Mouse (Mus musculus): ENCODE data around the gene Ccdc181.

Gene Ccdc181

DNA sequence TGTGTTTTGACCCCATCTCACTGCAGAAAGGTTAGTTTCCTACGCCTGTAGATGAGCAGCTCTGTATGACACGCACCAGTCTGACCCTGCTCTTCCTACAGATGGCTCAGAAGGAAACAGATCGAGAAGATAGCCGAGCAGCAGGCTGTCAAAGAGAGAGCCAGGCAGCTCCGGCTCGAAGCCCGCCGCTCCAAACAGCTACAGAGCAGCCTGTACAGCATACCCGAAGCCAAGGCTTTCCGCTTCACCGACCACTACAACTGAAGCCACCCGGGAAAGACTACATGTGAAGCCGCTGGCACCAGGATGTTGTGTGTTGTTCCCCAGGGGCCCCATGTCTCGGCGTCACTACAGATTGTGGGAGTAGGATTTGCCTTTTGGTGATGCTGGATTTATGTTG is 12.0 kb downstream of the Ccdc181 start:
- peak; percentile 73 to 77 for DNase-seq

DNA sequence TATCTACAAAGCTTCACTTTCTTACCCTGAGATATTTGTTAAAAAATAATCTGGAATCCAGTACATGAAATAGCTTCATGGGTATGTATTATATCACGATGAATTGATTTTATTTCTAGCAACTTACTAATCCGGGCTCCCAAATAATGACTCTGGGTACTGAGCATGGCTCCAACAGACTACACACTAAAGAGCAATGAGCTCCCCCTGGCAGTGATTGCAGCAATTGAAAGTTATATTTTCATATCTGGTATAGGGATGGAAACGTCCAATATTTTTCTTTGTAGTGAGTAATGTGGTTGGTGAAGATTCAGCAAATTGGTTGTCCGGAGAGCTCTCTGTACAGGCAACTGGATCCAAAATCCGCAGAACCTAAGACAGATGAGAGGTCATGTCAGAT is 16.7 kb downstream of the Ccdc181 start:
- no peak for DNase-seq

DNA sequence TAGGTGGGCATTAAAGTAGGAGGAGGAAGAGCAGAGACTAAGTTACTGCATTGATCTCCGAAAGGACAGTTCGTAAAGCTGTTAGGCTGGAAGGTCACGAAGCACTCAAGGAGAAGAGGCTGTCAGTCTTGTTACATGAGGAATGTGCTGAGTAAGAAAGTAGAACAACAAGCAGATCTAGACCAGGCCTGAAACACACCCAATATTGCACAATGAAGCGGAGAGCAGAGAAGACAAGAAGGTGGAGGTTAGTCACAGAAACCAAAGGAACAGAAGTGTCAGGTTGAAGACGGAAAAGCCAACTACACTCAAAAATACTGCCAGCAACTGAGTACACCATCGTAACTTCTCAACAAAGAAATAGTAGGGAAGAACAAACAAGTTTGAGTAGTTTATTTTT is 18.7 kb downstream of the Ccdc181 start:
- DNase-seq, result no peak

DNA sequence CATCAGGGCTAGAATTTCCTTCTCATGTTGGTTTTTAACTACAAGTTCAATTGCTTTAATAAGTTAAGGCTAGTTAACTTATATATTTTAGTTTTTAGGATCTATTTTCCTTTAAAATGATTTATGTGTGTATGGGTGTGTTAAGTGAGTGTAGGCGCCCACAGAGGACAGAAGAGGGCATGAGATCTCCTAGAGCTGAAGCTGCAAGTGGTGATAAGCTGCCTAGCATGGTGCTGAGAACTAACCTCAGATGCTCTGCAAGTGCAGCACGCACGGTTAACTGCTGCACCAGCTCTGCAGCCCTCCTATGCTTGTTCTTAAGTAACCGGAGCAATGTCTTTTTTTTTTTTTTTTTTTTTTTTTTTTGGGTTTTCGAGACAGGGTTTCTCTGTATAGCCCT is 21.1 kb downstream of the Ccdc181 start:
- DNase-seq, result no peak

DNA sequence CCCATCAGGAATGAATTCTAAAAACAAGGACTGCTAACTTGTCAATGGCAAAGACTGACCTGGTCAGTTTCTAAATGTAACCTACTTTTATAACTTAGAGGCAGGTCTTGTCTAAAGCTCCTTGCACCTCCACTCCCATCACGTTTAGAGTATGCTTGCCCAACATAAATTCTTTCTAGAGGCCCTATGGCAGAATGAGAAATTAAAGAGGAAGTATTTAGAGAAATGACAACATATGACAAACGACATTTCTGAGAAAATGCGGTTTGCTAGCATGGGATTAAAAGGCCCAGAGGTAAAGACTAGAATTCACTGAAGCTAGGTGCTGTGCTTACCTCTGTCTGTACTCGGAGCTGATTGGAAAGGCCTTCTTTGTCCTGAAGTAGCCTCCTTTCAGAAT is 26.6 kb downstream of the Ccdc181 start:
- no peak for DNase-seq

DNA sequence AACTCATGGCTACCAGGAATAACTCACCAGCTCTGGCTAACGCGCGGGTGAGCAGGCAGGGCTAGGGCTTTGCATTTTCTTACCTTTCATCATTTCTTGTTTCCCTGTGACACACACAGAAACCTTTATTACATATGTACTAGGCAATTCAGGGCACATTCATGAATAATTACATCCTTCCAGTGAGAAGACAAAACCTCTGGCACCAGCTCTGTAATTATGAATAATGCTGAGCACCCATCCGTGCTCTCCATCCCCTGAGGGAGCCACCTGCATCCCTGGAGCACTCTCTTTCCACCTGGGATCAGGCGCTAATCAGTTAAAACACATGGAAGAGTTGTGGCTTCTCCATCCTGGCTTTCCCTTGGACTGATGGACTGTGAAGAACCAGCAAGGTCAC is 28.4 kb downstream of the Ccdc181 start, which contains the start of gene Nme7:
Gene Nme7 (plus strand): TSS at position 301 of the 400 bp plus-strand sequence.
- DNase-seq, result no peak

DNA sequence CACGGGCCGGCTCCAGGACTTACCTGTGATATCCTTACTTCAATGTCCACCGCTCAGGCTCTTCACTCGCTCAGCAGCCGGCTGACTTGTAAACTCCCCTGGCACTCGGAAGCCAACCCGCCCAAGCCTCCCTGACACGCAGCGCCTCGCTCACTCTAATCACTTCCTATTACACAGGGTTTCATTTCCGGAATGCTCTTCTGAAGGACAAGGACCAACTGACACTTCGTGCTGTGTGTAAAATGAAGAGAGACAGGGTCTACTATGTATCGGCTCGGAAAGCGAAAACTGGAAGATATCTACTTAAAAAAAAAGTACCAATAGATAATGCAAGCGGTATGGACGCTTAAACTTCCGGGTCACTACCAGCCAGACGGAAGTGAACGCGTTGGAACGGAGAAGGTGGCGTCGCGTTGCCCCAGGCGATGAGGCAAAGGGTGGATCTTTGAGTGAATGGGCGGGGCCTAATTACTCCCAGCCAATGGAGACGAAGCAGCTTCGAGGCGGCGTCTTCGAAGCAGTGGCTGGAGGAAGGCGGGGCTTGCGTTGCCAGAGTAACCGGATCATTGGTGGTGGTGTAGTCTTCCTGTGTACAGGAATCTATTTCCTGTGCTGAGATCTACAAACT is 31.9 kb downstream of the Ccdc181 start, which contains the start of gene Blzf1:
Gene Blzf1 (minus strand): TSS at position 366 of the 628 bp plus-strand sequence.
- peak; percentile 95 to 99 for DNase-seq

DNA sequence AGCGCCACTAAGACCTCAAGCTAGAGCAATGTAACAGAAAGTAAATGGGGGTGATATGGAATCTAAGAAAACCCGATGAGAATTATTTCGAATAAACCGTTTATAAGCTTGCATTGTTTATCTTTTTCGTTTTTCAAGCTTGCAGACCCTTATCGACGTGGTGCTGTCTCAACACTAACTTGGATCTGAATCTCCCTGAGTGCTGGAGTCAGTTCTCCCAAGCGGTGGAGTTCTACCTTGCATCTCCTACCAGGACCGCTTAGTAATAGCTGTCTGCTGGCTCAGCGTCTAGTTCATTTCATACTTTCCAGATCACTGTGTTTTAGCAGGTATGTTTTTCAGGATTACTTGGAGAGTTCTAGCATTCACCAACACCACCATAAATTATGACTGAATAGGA is 32.5 kb downstream of the Ccdc181 start:
- no peak for DNase-seq

DNA sequence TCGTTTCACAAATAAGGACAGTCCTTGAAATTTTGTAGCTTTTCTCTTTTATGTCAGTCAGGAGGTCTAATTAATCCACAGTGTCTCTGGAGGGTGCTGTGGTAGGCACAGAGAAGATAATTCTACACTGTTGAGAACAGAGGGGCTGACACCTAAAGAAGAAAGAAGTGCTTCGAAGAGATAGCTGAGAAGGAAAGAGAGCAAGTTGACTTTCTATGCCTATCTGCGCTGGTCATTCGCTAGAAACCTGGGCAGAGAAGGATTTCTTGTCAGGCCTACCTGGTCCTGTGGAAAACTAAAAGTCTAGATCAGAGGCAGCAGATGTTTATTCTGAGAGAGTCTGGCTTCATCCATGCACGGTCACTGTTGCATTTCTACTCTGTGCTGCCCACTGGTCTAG is 38.7 kb downstream of the Ccdc181 start:
- no peak for DNase-seq

DNA sequence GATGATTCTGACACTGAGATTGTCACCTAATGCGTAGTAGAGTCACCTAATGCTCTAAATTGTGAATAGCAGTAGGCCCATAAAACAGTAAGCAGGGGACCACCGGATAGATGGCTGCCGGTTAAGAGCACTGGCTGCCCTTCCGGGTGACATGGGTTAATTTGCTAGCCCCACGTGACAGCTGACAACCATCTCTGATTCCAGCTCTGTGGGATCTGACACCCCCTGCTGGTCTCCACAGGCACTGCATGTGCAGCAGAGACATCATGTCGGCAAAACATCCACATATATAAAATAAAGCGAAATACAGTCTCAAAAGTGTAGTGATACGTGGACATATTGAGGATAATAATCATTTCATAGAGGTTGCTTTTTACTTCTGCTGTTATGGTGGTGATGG is 39.9 kb downstream of the Ccdc181 start:
- DNase-seq, result peak; percentile 26 to 35

DNA sequence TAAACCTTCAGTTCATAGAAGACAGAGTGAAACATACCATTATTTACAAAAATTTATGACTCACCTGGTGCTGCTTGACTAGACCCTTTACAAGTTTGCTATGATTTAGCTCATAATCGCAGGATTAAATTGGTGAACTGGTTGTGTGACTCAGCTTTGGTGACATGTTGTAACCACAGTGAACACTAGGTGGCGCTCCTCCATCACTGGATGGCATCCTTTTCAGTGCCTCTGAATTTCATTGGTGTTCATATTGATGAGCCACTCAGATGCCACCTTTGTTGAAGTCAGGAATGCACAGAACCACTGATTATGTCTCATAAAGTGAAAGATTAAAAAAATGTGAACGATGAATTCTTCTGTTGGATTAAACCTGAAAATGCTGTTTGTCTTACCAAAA is 41.3 kb downstream of the Ccdc181 start:
- peak; percentile 77 to 83 for DNase-seq

DNA sequence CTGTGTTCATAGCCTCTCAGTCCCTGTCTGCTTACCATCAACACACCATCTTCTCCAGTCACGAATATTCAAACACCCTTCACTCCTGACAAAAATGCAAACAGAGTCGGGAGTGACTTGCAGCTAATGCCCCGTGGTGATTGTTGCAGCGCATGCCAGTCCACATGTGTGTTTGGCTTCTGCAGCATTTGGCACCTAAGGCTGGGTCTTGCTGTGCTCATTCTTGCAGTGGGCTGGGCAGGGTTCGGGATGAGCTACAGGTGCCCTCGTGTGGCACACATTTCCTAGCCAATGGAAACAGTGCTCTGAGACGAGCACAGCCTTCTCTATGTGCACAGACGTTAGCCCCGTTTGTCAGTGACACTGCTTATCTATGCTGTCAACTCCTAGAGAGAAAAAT is 41.9 kb downstream of the Ccdc181 start:
- no peak for DNase-seq

DNA sequence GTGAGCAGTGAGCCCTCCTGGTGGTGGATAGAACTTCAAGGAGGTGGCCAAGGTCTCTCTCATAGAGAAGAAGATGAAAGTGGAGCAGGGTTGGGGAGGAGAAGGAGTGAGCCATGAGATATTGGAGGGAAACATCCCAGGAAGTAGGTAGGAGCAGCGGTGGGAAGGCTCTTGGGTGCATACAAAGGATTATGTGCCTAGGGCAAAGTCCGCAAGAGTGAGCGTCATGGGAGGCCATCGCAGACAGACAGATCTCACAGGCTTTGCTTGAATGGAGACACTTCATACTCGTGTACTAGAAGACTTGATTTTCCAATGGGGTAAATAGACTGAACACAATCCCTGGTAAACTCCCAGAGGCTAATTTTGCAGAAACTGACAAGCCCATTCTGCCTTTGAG is 43.1 kb downstream of the Ccdc181 start:
- no peak for DNase-seq

DNA sequence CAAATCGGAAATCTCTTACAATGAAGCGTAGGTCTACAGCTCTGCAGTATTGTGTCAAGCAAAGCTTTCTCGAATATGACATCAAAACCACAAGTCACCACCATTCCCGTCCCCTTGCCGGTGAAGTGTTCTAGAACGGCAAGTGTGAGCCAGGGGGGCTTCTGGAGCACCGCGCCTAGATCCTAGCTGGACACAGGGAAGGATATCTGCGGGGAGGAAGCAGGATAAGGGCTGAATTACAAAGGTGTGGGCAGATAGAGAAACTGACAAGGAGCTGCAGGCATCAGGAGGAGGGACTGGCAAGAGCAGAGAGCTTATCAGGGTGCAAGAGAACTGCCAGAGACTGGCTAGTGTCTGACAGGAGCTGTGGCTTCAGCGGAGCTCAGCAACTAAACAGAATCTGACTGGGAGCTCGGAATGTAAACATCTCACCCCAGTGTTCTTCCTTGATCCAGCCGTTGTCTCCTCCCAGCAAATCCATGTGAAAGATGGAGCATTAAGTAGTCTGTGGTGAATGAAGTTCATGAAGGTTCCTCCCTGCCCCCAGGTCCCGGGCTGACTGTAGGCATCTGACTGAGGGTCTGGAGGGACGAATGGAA is 44.3 kb downstream of the Ccdc181 start:
- no peak for DNase-seq

DNA sequence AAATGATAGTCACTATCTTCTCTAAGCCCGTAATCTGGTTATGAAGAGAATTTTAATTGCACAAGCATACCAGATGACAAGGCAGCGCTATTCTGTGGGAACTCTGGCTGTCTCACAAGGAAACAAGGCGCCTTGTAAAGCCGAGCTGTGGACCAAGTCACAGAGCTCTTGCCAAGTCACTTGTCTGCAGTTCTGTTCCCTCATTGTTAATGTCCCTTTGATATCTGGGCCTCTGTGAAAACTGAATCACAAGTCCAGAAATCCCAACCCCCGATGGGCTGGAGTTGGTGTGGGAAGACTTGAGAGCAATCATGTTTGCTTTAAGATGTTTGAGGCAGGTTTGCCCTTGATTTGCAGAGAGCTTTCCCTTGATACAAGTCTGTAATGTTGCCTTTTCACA is 45.3 kb downstream of the Ccdc181 start:
- DNase-seq, result no peak

DNA sequence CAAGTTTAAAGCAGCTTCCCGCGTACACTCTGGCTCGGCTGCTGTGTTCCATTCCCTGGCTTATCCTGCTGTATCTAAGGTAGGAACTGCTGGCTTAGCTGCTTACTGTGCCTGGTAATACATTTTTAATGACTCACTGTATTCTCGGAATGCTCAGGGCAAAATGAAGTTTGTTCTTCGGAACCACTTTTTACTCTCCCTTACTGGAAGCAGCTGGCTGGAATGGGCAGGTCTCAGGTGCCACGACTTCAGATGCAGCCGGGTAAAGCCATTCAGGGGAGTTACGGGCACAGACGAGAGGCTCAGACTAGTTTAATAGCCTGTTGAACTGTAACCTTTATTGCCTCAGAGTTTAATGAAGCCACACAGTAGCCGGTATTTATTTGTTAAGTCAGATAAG is 46.0 kb downstream of the Ccdc181 start:
- no peak for DNase-seq

DNA sequence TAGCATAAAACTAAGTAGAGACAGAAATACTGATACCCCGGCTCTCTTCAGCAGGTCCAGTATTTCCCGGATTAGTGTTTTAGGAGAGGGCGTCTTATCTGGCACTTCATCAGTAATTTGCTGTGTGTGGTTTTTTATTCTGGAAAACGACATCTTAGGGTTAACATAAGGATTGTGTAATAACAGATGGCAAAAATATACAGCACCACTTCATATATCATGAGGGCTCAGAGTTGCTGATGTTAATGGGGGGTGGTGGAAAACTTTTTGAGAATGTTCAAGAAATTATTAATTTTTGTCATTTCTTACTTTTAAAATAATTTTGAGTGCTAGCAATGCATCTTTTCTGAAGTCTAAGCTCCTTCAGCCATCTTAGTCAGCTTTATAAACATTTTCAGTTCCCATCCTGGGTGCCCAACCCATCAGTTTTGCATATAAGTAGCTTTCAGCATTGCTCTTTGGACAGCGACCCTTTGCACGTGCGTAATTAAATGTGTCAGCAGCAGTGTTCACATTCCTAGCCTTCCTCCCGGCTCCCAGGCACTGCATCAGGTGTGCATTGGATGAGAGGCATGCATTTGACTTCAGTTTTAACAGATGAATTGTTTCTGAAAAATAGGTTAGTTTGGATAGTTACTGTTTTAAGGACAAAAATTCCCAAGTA is 47.7 kb downstream of the Ccdc181 start:
- no peak for DNase-seq

DNA sequence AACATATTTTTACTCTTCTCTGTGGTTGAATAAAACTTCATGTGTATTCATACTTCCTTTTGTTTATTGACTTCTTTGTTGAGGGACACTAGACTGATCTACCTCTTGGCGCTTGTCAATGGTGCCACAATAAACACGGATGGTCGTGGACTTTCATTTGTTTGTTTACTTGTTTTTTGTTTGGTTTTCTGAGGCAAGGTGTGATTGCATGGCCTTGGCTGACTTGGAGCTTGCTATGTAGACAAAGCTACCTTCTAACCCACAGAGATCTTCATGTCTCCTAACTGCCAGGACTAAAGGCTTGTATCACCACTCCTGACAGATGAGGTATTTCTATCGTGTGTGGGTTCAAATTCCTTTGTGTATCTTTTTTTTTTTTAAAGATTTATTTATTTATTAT is 48.8 kb downstream of the Ccdc181 start:
- no peak for DNase-seq

DNA sequence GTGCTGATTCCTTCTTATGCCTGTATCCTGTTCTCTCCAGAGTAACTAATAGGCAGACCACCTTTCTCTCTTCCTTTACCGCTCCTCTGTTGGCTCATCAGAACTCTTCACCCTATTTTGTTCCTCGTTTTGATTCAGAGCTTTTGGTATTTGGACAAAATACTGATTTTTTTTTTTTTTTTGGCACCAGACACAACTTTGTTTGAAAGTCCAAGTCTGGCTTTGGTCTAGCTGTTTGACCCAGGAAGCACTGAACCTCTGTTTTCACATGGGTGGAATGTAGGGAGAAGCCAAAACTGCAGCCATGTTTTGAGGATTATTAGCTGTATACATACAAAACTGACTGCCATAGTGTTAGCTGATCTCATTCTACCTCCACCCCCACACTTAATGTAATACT is 49.5 kb downstream of the Ccdc181 start:
- no peak for DNase-seq

DNA sequence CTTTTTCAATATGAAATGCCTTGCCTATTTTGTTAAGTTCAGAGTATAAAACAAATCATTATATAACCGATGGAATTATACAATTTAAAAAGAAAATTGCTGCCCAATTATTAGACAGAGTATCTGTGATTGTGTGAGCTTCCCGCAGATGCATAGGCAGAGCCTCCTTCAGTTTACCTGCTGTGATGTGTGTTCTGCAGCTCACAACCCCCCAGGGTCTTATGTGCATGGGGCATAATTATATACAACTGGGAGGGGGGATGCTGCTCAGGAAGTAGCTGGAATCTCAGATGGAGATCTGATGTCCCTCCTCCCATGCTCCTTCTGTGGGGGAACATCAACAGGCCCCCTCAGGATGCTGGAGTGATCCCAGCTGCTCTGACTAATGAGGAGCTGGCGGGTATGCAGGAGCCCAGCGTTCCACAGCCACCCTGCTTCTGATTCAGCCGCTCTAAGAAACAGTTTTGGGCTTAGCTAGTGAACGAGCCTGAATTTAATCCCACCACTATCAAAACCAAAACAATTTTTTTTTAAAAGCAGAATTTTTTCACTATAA is 51.3 kb downstream of the Ccdc181 start:
- no peak for DNase-seq

DNA sequence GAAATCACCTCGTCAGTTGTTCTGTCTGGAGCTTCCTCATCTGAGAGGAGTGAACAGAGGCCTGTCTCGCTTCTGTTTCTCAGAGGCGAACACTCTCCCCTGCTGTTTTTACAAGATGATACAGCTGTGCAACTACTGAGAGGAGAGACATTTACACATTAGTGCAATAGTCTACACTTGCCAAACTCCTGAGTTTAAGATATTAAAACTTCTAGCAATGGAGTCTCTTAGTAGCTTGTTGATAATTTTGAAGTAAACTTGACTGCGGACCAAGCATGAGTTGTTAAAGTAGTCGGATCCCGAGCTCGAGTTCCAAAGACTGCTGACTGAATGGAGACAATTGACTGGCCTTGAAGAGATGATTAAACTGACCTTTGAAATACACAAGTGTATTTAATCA is 52.4 kb downstream of the Ccdc181 start:
- no peak for DNase-seq

DNA sequence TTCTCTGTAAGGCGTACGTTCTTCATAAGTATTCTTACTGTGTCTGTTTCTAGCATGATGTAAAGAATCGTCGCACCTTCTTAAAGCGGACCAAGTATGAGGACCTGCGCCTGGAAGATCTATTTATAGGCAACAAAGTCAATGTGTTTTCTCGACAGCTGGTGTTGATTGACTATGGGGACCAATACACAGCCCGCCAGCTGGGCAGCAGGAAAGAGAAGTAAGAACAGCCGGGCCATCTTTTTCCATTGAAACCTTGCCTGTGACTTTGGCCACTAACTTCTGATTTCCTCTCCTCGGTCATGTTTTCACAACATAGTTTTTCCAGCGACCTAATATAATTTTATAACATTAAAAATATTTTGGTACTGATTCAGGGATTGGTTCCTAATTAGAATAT is 57.2 kb downstream of the Ccdc181 start:
- DNase-seq, result no peak

DNA sequence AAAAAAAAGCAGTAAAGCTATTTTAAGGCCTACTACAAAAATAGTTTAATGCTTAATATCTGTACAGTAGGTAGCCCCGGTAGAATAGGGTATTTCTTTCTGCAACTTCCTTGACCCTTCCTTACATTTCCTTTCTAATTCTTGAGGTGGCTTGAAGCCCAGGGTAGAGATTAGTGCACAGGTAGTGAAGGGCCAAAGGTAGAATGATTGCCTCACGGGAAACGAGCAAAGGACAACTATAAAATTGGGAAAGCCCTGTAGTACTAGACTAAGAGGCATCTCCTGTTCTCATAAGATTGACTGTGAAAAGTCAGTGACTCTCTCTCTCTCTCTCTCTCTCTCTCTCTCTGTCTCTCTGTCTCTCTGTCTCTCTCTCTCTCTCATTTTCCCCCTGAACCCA is 60.0 kb downstream of the Ccdc181 start:
- DNase-seq, result no peak

DNA sequence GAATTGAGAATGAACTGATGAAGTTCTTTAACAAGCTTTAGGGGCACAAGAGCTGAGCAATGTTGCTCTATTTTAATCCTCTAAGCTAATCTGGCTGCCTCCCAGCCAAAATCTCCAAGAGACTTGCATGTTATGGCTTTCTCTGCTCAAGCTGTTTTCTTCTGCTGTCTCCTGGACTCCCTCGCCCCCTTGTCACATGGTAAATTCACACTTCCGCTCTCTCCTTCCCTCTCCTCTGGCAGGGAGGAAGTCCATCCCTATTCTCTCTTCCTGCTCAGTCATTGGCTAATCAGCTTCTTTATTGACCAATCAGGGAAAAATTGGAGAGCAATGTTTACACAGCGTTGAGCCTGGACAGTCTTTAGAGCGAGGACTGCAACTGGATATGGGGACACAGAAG is 60.5 kb downstream of the Ccdc181 start:
- no peak for DNase-seq
